Mouse (Mus musculus) cerebellum, postnatal 25 days (tissue): ENCODE measurements at regions not wholly inside any gene's neighbourhood (a gene's known extent, or its start where the extent isn't known, plus 50 kb on each side); places are given as distances from the start of the nearest gene placed in this dataset.
A peak's percentile ranks its signal among the peaks of the same experiment; 100 is the strongest.
"Not testable (repeated sequence)": the region's sequence is repeated elsewhere in the genome, so short reads cannot be mapped to it uniquely, and the experiment has no call there.

ENCODE experiments used
- DNase-seq, 2 experiments: peaks; one replicate each; pipeline ENCODE4 v3.0.0; 2021; ENCODE audit warnings: mixed read lengths in 2 of 2

- DNase-seq = no peak
These were observed 1003.2 kb upstream of the 4930412O13Rik start for GRCm38 (mm10) chr2:8877855-8878254.

GRCm38 (mm10) chr2:8912417-8912816, 968.6 kb upstream of the 4930412O13Rik start:
- DNase-seq = no peak

- DNase-seq = no peak
These were observed 956.2 kb upstream of the 4930412O13Rik start for GRCm38 (mm10) chr2:8924856-8925255.

GRCm38 (mm10) chr2:8941574-8941973, 939.5 kb upstream of the 4930412O13Rik start:
- no peak for DNase-seq

- no peak for DNase-seq
These were observed 922.1 kb upstream of the 4930412O13Rik start for GRCm38 (mm10) chr2:8958938-8959337.

- DNase-seq = no peak
These were observed 915.9 kb upstream of the 4930412O13Rik start for GRCm38 (mm10) chr2:8964952-8965668.

GRCm38 (mm10) chr2:8975635-8976034, 905.4 kb upstream of the 4930412O13Rik start:
- no peak for DNase-seq

GRCm38 (mm10) chr2:9012326-9012725, 868.7 kb upstream of the 4930412O13Rik start:
- DNase-seq = no peak

GRCm38 (mm10) chr2:9033079-9033478, 848.0 kb upstream of the 4930412O13Rik start:
- no peak for DNase-seq

GRCm38 (mm10) chr2:9042355-9042754, 838.7 kb upstream of the 4930412O13Rik start:
- not testable (repeated sequence) for DNase-seq

GRCm38 (mm10) chr2:9047980-9048379, 833.1 kb upstream of the 4930412O13Rik start:
- DNase-seq = peak; percentile 28 to 30

GRCm38 (mm10) chr2:9073851-9074250, 807.2 kb upstream of the 4930412O13Rik start:
- no peak for DNase-seq

- no peak for DNase-seq
These were observed 802.9 kb upstream of the 4930412O13Rik start for GRCm38 (mm10) chr2:9078158-9078557.

- DNase-seq = no peak
These were observed 799.3 kb upstream of the 4930412O13Rik start for GRCm38 (mm10) chr2:9081746-9082145.

- no peak for DNase-seq
These were observed 785.7 kb upstream of the 4930412O13Rik start for GRCm38 (mm10) chr2:9095317-9095716.

- DNase-seq = no peak
These were observed 764.4 kb upstream of the 4930412O13Rik start for GRCm38 (mm10) chr2:9116697-9117096.

GRCm38 (mm10) chr2:9117523-9117922, 763.5 kb upstream of the 4930412O13Rik start:
- DNase-seq = no peak

- DNase-seq = no peak
These were observed 744.1 kb upstream of the 4930412O13Rik start for GRCm38 (mm10) chr2:9136963-9137362.

GRCm38 (mm10) chr2:9141411-9141810, 739.6 kb upstream of the 4930412O13Rik start:
- DNase-seq = no peak

GRCm38 (mm10) chr2:9155604-9156003, 725.4 kb upstream of the 4930412O13Rik start:
- no peak for DNase-seq

GRCm38 (mm10) chr2:9160181-9160580, 720.9 kb upstream of the 4930412O13Rik start:
- no peak for DNase-seq

- DNase-seq = no peak
These were observed 717.1 kb upstream of the 4930412O13Rik start for GRCm38 (mm10) chr2:9163819-9164560.

- DNase-seq = no peak
These were observed 698.9 kb upstream of the 4930412O13Rik start for GRCm38 (mm10) chr2:9182127-9182526.

- DNase-seq = no peak
These were observed 696.8 kb upstream of the 4930412O13Rik start for GRCm38 (mm10) chr2:9184243-9184642.
